Mouse (Mus musculus) midbrain, embryonic 11.5 days (tissue): ENCODE results near the gene Trim5. TPM values are rescaled to one million over a fixed set of nuclear protein-coding genes. Genes with fewer than 3 reads are reported as not detected.
A peak's percentile ranks its signal among the peaks of the same experiment; 100 is the strongest.
"Not testable (repeated sequence)": the region's sequence is repeated elsewhere in the genome, so short reads cannot be mapped to it uniquely, and the experiment has no call there.

Experiments
- ATAC-seq: fragments of 200-750 bp; cut with Nextera tagmentation; 2 replicates; pipeline ENCODE4 v1.8.0; 2017; ENCODE audit warnings: moderate TSS enrichment, moderate library complexity; ENCODE audit not compliant: low FRiP score
- DNase-seq: peaks from one replicate; pipeline ENCODE4 v3.0.0; 2015; ENCODE audit warnings: low spot score; ENCODE audit errors: missing footprints
- H3K27ac ChIP-seq: fragments of 300-500 bp; sonication (generic); 2 replicates; pipeline ENCODE4 v1.5.1; 2014; ENCODE audit warnings: low read depth, low read length
- H3K27me3 ChIP-seq: fragments of 300-500 bp; sonication (generic); 2 replicates; pipeline ENCODE4 v1.6.1; 2014; ENCODE audit warnings: mild to moderate bottlenecking, low read length, moderate library complexity, mixed read lengths; ENCODE audit not compliant: control insufficient read depth, insufficient read depth
- H3K36me3 ChIP-seq: fragments of 300-500 bp; sonication (generic); 2 replicates; pipeline ENCODE4 v1.6.1; 2014; ENCODE audit warnings: mild to moderate bottlenecking, low read length, moderate library complexity, mixed read lengths; ENCODE audit not compliant: control insufficient read depth, insufficient read depth
- H3K4me1 ChIP-seq: fragments of 300-500 bp; sonication (generic); 2 replicates; pipeline ENCODE4 v1.6.1; 2014; ENCODE audit warnings: low read length; ENCODE audit not compliant: control insufficient read depth, insufficient read depth
- H3K4me2 ChIP-seq: fragments of 300-500 bp; sonication (generic); 2 replicates; pipeline ENCODE4 v1.6.1; 2014; ENCODE audit warnings: mild to moderate bottlenecking, moderate library complexity
- H3K4me3 ChIP-seq: fragments of 300-500 bp; sonication (generic); 2 replicates; pipeline ENCODE4 v1.5.1; 2014; ENCODE audit warnings: low read depth, low read length
- H3K9ac ChIP-seq: fragments of 300-500 bp; sonication (generic); 2 replicates; pipeline ENCODE4 v1.6.1; 2014; ENCODE audit warnings: low read length
- H3K9me3 ChIP-seq: fragments of 300-500 bp; sonication (generic); 2 replicates; pipeline ENCODE4 v1.6.1; 2016; ENCODE audit warnings: low read length; ENCODE audit not compliant: control insufficient read depth
- WGBS: fragments of 180-500 bp; shearing (Covaris S2); extraction: QIAGEN DNeasy Blood & Tissue Kit; methylation state at CpG from one replicate; pipeline ENCODE4 v1.1.7; 2014; 5-methylcytosine and 5-hydroxymethylcytosine counted together
- polyA plus RNA-seq: library from polyadenylated mRNA; unstranded; fragments of >200 nt; fragmentation: Nextera tagmentation; extraction: Ambion mirVana; gene quantifications from 2 replicates; pipeline ENCODE4 v1.2.1, GENCODE M21; 2014

Gene Trim5
- polyA plus RNA-seq: 0.40 TPM in 1 of 2 replicates, not detected in the other

DNA sequence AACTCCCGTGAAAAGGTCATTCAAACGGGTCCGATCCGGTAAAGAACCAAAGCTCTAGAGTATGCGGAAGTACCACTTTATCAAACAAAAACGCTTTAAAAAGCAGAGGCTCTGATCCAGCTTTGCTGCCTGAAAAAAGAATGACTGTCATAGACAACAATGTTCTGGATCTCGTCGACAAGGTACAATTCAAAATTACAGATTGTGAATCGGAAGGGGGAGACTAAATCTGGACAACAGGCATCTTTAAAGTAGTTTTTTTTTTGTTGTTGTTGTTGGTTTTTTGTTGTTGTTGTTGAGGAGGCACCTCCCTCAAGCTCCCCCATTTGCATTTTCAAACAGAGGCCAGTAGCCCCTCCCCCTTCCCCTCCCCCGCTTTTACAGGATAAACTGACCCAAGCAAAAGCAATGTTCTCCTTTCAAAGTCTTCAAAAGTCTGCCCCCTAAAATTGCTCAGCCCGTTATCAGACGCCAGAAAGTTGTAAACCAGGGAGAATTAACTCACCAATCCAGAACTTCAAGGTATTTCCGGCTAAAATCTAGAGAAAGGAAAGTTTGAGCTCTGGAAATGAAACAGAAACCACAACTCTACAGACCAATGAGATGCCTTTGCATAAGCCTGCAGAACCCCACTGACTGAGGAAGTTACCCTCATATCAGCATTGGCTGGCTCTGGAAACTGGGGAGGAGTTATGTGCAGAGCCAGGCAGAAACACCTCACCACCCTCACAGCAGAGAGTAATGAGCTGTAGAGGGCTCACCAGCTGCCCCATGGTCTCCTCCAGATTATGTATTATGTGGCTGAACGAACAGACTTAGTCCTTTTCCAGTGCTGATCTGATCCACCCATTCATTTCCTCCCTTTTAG is at the start of gene Trim5:
Gene Trim5 (minus strand): TSS at position 519 of the 868 bp plus-strand sequence.
- H3K36me3 ChIP-seq, H3K9ac ChIP-seq, H3K4me1 ChIP-seq, H3K27ac ChIP-seq, H3K27me3 ChIP-seq, H3K4me2 ChIP-seq, H3K9me3 ChIP-seq, DNase-seq, H3K4me3 ChIP-seq: not testable (repeated sequence)
- 39% methylated on average over 14 of the region's 14 CpGs for WGBS
- peak; percentile 52; the same call in 1 of the 2 replicates for ATAC-seq

DNA sequence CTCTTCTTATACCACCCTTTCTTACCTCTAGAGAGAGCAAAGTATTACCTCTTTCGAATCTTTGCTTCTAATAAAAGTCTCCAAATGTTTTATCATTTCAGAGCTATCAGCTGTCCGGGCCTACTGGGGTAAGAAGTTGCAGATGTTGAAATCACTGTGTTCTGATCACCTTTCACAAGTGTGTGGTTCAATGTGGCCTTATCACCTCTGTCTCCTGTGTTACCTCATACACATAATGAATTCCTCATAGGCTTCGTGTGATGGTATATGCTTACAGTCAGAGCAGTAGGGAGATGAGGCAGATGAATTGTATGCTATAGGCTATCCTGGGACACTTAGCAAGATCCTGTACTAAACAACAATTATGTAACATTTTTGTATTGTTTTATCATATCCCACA is 47.7 kb upstream of the Trim5 start:
- not testable (repeated sequence) for H3K27me3 ChIP-seq, H3K36me3 ChIP-seq, H3K4me1 ChIP-seq, H3K9me3 ChIP-seq, DNase-seq, H3K27ac ChIP-seq, ATAC-seq, H3K4me2 ChIP-seq, H3K4me3 ChIP-seq, H3K9ac ChIP-seq
- WGBS: 88% methylated on average over 3 of the region's 3 CpGs

GRCm38 (mm10) chr7:104329171-104329570 is 41.3 kb upstream of the Trim5 start, which contains the start of gene Trim34b:
TSS of gene Trim34b (plus strand) at chr7:104329471.
- H3K9ac ChIP-seq, H3K36me3 ChIP-seq, H3K9me3 ChIP-seq, H3K27ac ChIP-seq, H3K4me3 ChIP-seq, DNase-seq, ATAC-seq, H3K4me1 ChIP-seq, H3K4me2 ChIP-seq, H3K27me3 ChIP-seq: not testable (repeated sequence)
- WGBS: 91% methylated on average over 2 of the region's 2 CpGs

DNA sequence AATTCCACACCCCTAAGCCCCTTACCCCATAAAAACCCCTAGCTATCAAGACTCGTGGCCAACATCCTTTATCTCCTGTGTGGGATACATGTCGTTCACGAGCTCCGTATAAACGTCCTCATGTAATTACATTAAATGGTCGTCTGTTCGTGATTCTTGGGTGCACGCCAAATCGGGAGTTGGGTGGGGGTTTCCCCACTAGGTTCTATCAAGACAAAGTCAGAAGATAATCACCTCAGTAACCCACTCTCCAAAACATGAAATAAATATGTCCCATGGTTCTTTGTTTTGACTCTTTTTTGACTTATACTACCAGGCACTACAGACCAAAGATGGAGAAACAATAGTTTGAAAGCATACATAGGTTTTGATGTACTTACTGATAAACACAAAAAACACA is 34.1 kb upstream of the Trim5 start:
- no peaks in the 10 kb centered on the region for H3K27me3 ChIP-seq
- H3K4me2 ChIP-seq: no peak overlapping the region
- no peak overlapping the region for H3K27ac ChIP-seq
- H3K9ac ChIP-seq: no peak overlapping the region
- H3K4me1 ChIP-seq: no peaks in the 10 kb centered on the region
- WGBS: 89% methylated on average over 9 of the region's 9 CpGs
- ATAC-seq (no peak), DNase-seq (no peak)
- H3K9me3 ChIP-seq: no peaks in the 10 kb centered on the region
- no peaks in the 10 kb centered on the region for H3K36me3 ChIP-seq
- H3K4me3 ChIP-seq: no peak overlapping the region

GRCm38 (mm10) chr7:104315369-104316080 is 27.6 kb upstream of the Trim5 start, which contains the start of gene Trim12a:
TSS of gene Trim12a (minus strand) at chr7:104315466.
- H3K27me3 ChIP-seq, H3K27ac ChIP-seq, H3K9me3 ChIP-seq, H3K4me1 ChIP-seq, DNase-seq, H3K36me3 ChIP-seq: not testable (repeated sequence)
- Histone ChIP-seq H3K4me3 (peak within 1 kb of the TSS; percentile 5; the same call in 1 of the 2 replicates), H3K4me2 (peak within 1 kb of the TSS; percentile 21), H3K9ac (peak within 1 kb of the TSS; percentile 9; the same call in 1 of the 2 replicates)
- whole genome bisulfite sequencing: 23% methylated on average over 4 of the region's 4 CpGs
- ATAC-seq: peak; percentile 67

DNA sequence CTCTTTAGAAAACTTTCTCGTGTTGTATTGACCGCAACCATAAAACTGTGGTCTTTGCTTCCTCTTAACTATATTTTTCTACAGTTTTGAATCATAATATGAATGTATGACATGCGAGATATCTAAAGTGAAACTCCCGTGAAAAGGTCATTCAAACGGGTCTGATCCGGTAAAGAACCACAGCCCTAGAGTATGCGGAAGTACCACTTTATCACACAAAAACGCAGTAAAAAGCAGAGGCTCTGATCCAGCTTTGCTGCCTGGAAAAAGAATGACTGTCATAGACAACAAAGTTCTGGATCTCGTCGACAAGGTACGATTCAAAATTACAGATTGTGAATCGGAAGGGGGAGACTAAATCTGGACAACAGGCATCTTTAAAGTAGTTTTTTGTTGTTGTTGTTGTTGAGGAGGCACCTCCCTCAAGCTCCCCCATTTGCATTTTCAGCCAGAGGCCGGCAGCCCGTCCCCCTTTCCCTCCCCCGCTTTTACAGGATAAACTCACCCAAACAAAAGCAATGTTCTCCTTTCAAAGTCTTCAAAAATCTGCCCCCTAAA is 27.0 kb upstream of the Trim5 start:
- Histone ChIP-seq H3K27ac (no peak overlapping the region), H3K4me1 (no peaks in the 10 kb centered on the region), H3K4me2 (peak overlapping the region; percentile 21), H3K4me3 (peak overlapping the region; percentile 5; the same call in 1 of the 2 replicates), H3K36me3 (no peaks in the 10 kb centered on the region), H3K9me3 (no peaks in the 10 kb centered on the region), H3K9ac (peak overlapping the region; percentile 9; the same call in 1 of the 2 replicates), H3K27me3 (no peaks in the 10 kb centered on the region)
- DNase-seq (peak; percentile 88), ATAC-seq (peak; percentile 42; the same call in 1 of the 2 replicates)
- WGBS: 17% methylated on average over 15 of the region's 15 CpGs

- no peak overlapping the region for H3K4me2 ChIP-seq
- no peak overlapping the region for H3K27ac ChIP-seq
- no peak for DNase-seq
- no peaks in the 10 kb centered on the region for H3K27me3 ChIP-seq
- no peak for ATAC-seq
- WGBS: 80% methylated on average over 5 of the region's 5 CpGs
- no peaks in the 10 kb centered on the region for H3K9me3 ChIP-seq
- no peak overlapping the region for H3K4me3 ChIP-seq
- no peak overlapping the region for H3K9ac ChIP-seq
- H3K4me1 ChIP-seq: no peaks in the 10 kb centered on the region
- H3K36me3 ChIP-seq: no peaks in the 10 kb centered on the region
Observed at GRCm38 (mm10) chr7:104291638-104292400, 3.9 kb upstream of the Trim5 start.

DNA sequence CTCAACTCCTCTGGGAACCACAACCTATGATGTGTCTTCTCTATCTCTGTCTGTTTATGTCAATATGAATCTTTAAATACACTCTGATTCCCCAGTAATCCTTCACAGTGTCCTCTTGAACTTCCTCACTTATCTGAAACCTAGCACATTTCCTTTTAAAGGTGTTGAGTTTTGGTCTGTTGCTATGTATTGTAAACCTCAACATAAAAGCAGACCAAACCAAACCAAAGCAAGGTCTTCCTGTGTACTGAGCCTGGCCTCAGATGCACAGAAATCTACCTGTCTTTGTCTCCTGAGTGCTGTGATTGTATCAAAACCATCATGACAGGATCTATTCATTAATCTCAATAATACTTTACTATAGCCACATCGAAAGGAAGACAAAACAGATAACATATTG is 2.7 kb upstream of the Trim5 start:
- Histone ChIP-seq H3K9ac (no peak overlapping the region), H3K36me3 (no peaks in the 10 kb centered on the region), H3K27me3 (no peaks in the 10 kb centered on the region), H3K4me3 (no peak overlapping the region), H3K4me2 (no peak overlapping the region), H3K9me3 (no peaks in the 10 kb centered on the region), H3K27ac (no peak overlapping the region), H3K4me1 (no peaks in the 10 kb centered on the region)
- DNase-seq (no peak), ATAC-seq (no peak)
- WGBS: 86% methylated on average over 1 of the region's 1 CpGs
